Mouse (Mus musculus) midbrain, embryonic 10.5 days (tissue): ENCODE data around the gene Pygo2. TPM values are rescaled to one million over a fixed set of nuclear protein-coding genes. Genes with fewer than 3 reads are reported as not detected.
A peak's percentile ranks its signal among the peaks of the same experiment; 100 is the strongest.

Source experiments
- DNase-seq: peaks from one replicate; pipeline ENCODE4 v3.0.0-alpha.2; 2017; ENCODE audit warnings: low spot score
- H3K27ac ChIP-seq: fragments of 300-500 bp; sonication (generic); replicated peaks from 2 replicates; pipeline ENCODE4 v1.5.1; 2016; ENCODE audit warnings: mild to moderate bottlenecking
- H3K27me3 ChIP-seq: fragments of 300-500 bp; sonication (generic); 2 replicates; pipeline ENCODE4 v1.6.1; 2016; ENCODE audit warnings: low read depth, mild to moderate bottlenecking; ENCODE audit not compliant: poor library complexity, severe bottlenecking
- H3K36me3 ChIP-seq: fragments of 300-500 bp; sonication (generic); 2 replicates; pipeline ENCODE4 v1.6.1; 2016; ENCODE audit warnings: mild to moderate bottlenecking, moderate library complexity
- H3K4me1 ChIP-seq: fragments of 300-500 bp; sonication (generic); 2 replicates; pipeline ENCODE4 v1.6.1; 2016
- H3K4me3 ChIP-seq: fragments of 300-500 bp; sonication (generic); 2 replicates; pipeline ENCODE4 v1.5.1; 2016; ENCODE audit warnings: mild to moderate bottlenecking, moderate library complexity
- H3K9me3 ChIP-seq: fragments of 300-500 bp; sonication (generic); replicated peaks from 2 replicates; pipeline ENCODE4 v1.6.1; 2016; ENCODE audit warnings: mild to moderate bottlenecking
- WGBS: fragments of 180-500 bp; shearing (Covaris S2); methylation state at CpG from one replicate; pipeline ENCODE4 v1.1.7; 2016; 5-methylcytosine and 5-hydroxymethylcytosine counted together
- polyA plus RNA-seq: library from polyadenylated mRNA; unstranded; fragments of >200 nt; fragmentation: Nextera tagmentation; extraction: Ambion mirVana; gene quantifications from 2 replicates; pipeline ENCODE4 v1.2.1, GENCODE M21; 2016

Pygo2 gene
- polyA plus RNA-seq, 1 experiment from 2014 or later = 43.3 TPM

- no peak for DNase-seq
- H3K27ac ChIP-seq = 0 out of 2 replicates have a peak overlapping the region, but pooled peaks have one; percentile 19
- WGBS = 79% methylated on average over 11 of the region's 11 CpGs
- no peaks in the 10 kb centered on the region for H3K36me3 ChIP-seq
- peaks cover 64% of the 10 kb centered on the region for H3K27me3 ChIP-seq
- no peak overlapping the region for H3K4me3 ChIP-seq
- H3K4me1 ChIP-seq = peaks cover 74% of the 10 kb centered on the region
- no peaks in the 10 kb centered on the region for H3K9me3 ChIP-seq
Measured at GRCm38 (mm10) chr3:89388134-89388881, 41.7 kb upstream of the Pygo2 start.

GRCm38 (mm10) chr3:89388901-89389740 lies 40.9 kb upstream of the Pygo2 start:
- no peak for DNase-seq
- Histone ChIP-seq H3K4me3 (no peak overlapping the region), H3K36me3 (no peaks in the 10 kb centered on the region), H3K27ac (no peak overlapping the region), H3K27me3 (peaks cover 64% of the 10 kb centered on the region), H3K4me1 (peaks cover 79% of the 10 kb centered on the region), H3K9me3 (no peaks in the 10 kb centered on the region)
- WGBS = 74% methylated on average over 6 of the region's 6 CpGs

GRCm38 (mm10) chr3:89390111-89390515 lies 39.9 kb upstream of the Pygo2 start:
- H3K4me3 ChIP-seq = peak overlapping the region; percentile 61; the same call in 1 of the 2 replicates
- peaks cover 79% of the 10 kb centered on the region for H3K4me1 ChIP-seq
- no peak for DNase-seq

GRCm38 (mm10) chr3:89390699-89391662 lies 39.0 kb upstream of the Pygo2 start:
- peak overlapping the region; percentile 88 for H3K27ac ChIP-seq
- 14% methylated on average over 19 of the region's 19 CpGs for WGBS
- peak overlapping the region; percentile 61 for H3K4me3 ChIP-seq
- H3K9me3 ChIP-seq = no peaks in the 10 kb centered on the region
- peaks cover 60% of the 10 kb centered on the region for H3K27me3 ChIP-seq
- peaks cover 81% of the 10 kb centered on the region for H3K4me1 ChIP-seq
- no peaks in the 10 kb centered on the region for H3K36me3 ChIP-seq
- DNase-seq = no peak

More at GRCm38 (mm10) chr3:89390111-89390515, 39.9 kb upstream of the Pygo2 start:
- Histone ChIP-seq H3K27me3 (peaks cover 61% of the 10 kb centered on the region), H3K9me3 (no peaks in the 10 kb centered on the region), H3K27ac (no peak overlapping the region), H3K36me3 (no peaks in the 10 kb centered on the region)
- WGBS = 71% methylated on average over 5 of the region's 5 CpGs

- H3K27ac ChIP-seq = peak overlapping the region; percentile 88
- under 1% methylated on average over 55 of the region's 56 CpGs for WGBS
- H3K36me3 ChIP-seq = no peaks in the 10 kb centered on the region
- peaks cover 54% of the 10 kb centered on the region for H3K27me3 ChIP-seq
- DNase-seq = peak; percentile 63
- peaks cover 86% of the 10 kb centered on the region for H3K4me1 ChIP-seq
- peak overlapping the region; percentile 61 for H3K4me3 ChIP-seq
- H3K9me3 ChIP-seq = no peaks in the 10 kb centered on the region
Measured at GRCm38 (mm10) chr3:89391663-89392511, 38.1 kb upstream of the Pygo2 start.

GRCm38 (mm10) chr3:89392871-89393311 lies 37.1 kb upstream of the Pygo2 start:
- Histone ChIP-seq H3K9me3 (no peaks in the 10 kb centered on the region), H3K27me3 (peaks cover 49% of the 10 kb centered on the region), H3K4me1 (peaks cover 77% of the 10 kb centered on the region), H3K36me3 (no peaks in the 10 kb centered on the region), H3K27ac (peak overlapping the region; percentile 88), H3K4me3 (peak overlapping the region; percentile 61)
- under 1% methylated on average over 21 of the region's 24 CpGs for WGBS
- no peak for DNase-seq

- peak; percentile 98 for DNase-seq
- Histone ChIP-seq H3K9me3 (no peaks in the 10 kb centered on the region), H3K4me3 (peak overlapping the region; percentile 61), H3K36me3 (no peaks in the 10 kb centered on the region), H3K27me3 (peaks cover 49% of the 10 kb centered on the region), H3K4me1 (peaks cover 71% of the 10 kb centered on the region), H3K27ac (peak overlapping the region; percentile 88)
- WGBS = 0% methylated on average over 15 of the region's 15 CpGs
Measured at GRCm38 (mm10) chr3:89393605-89394004, 36.4 kb upstream of the Pygo2 start.

GRCm38 (mm10) chr3:89394006-89394893 lies 35.8 kb upstream of the Pygo2 start, which contains the start of gene Zbtb7b:
TSS of gene Zbtb7b (minus strand) at chr3:89394776.
- peaks cover 69% of the 10 kb centered on the region for H3K4me1 ChIP-seq

GRCm38 (mm10) chr3:89394894-89395256 lies 35.1 kb upstream of the Pygo2 start:
- H3K27ac ChIP-seq = peak overlapping the region; percentile 88
- no peaks in the 10 kb centered on the region for H3K9me3 ChIP-seq
- H3K4me1 ChIP-seq = peaks cover 69% of the 10 kb centered on the region

More at GRCm38 (mm10) chr3:89394006-89394893, 35.8 kb upstream of the Pygo2 start, which contains the start of gene Zbtb7b:
- Histone ChIP-seq H3K27me3 (peaks cover 49% of the 10 kb centered on the region), H3K9me3 (no peaks in the 10 kb centered on the region), H3K36me3 (no peaks in the 10 kb centered on the region), H3K27ac (peak within 1 kb of the TSS; percentile 88), H3K4me3 (peak within 1 kb of the TSS; percentile 61)
- DNase-seq = peak; percentile 70
- WGBS = 0% methylated on average over 41 of the region's 42 CpGs

GRCm38 (mm10) chr3:89395419-89395805 lies 34.6 kb upstream of the Pygo2 start:
- under 1% methylated on average over 10 of the region's 10 CpGs for WGBS
- no peak for DNase-seq
- H3K9me3 ChIP-seq = no peaks in the 10 kb centered on the region
- H3K4me1 ChIP-seq = peaks cover 65% of the 10 kb centered on the region
- H3K27me3 ChIP-seq = peaks cover 37% of the 10 kb centered on the region
- peak overlapping the region; percentile 61 for H3K4me3 ChIP-seq
- peak overlapping the region; percentile 88 for H3K27ac ChIP-seq
- 0 out of 2 replicates have a peak, but pooled peaks cover 2% of the 10 kb centered on the region for H3K36me3 ChIP-seq

More at GRCm38 (mm10) chr3:89394894-89395256, 35.1 kb upstream of the Pygo2 start:
- H3K27me3 ChIP-seq = peaks cover 42% of the 10 kb centered on the region
- peak; percentile 89 for DNase-seq
- H3K36me3 ChIP-seq = no peaks in the 10 kb centered on the region
- H3K4me3 ChIP-seq = peak overlapping the region; percentile 61
- WGBS = under 1% methylated on average over 12 of the region's 12 CpGs
